Mouse (Mus musculus) embryonic fibroblast, embryonic 13.5 days (primary cell): ENCODE results near the gene Kcnk13. TPM values are rescaled to one million over a fixed set of nuclear protein-coding genes. Genes with fewer than 3 reads are reported as not detected.

Source experiments
- H3K27ac ChIP-seq: 2 replicates; pipeline ENCODE4 v1.5.1; 2012; ENCODE audit warnings: low read length, control low read depth, inconsistent platforms; ENCODE audit not compliant: insufficient read depth
- H3K4me1 ChIP-seq: 2 replicates; pipeline ENCODE4 v1.6.1; 2011; ENCODE audit warnings: low read length; ENCODE audit not compliant: control insufficient read depth, insufficient read depth
- H3K4me3 ChIP-seq: 2 replicates; pipeline ENCODE4 v1.5.1; 2011; ENCODE audit warnings: mild to moderate bottlenecking, control low read depth, low read length; ENCODE audit not compliant: insufficient read depth
- CTCF ChIP-seq: IDR thresholded peaks from 2 replicates; pipeline ENCODE4 v1.5.1; 2011; ENCODE audit warnings: mild to moderate bottlenecking, control low read depth, low read length, moderate library complexity, borderline replicate concordance; ENCODE audit not compliant: insufficient read depth
- POLR2A ChIP-seq: IDR thresholded peaks from 2 replicates; pipeline ENCODE4 v1.6.1; 2011; ENCODE audit warnings: low read depth, mild to moderate bottlenecking, control low read depth, low read length, moderate library complexity
- polyA plus RNA-seq: library from polyadenylated mRNA; stranded (reverse); fragments of >200 nt; gene quantifications from 2 replicates; pipeline ENCODE4 v1.2.4, GENCODE M21; 2011; ENCODE audit warnings: low read depth; ENCODE audit not compliant: missing spikeins, insufficient read length

Kcnk13 gene
- polyA plus RNA-seq, 1 experiment: not detected

DNA sequence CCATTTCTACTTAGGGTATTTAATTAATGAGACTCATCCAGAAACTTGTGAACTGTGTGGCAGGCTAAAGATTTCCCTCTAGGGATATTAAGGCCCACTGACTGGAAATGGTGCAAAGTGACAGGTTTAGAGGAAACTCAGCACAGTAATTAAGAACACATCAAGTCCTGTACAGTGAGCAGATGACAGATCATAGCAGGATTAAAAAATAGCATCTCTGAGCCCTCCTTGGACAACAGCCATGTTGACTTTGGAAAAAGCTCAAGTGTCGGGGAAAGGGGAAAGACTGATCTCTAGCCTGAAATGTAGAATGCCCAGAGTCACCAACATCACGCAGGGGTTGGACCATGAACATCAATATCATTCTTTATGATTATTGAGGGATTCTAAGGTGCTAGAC is 23.8 kb downstream of the Kcnk13 start:
- TF ChIP-seq CTCF (no peak), POLR2A (no peak)
- Histone ChIP-seq H3K27ac (no peak overlapping the region), H3K4me1 (no peaks in the 10 kb centered on the region), H3K4me3 (no peak overlapping the region)

DNA sequence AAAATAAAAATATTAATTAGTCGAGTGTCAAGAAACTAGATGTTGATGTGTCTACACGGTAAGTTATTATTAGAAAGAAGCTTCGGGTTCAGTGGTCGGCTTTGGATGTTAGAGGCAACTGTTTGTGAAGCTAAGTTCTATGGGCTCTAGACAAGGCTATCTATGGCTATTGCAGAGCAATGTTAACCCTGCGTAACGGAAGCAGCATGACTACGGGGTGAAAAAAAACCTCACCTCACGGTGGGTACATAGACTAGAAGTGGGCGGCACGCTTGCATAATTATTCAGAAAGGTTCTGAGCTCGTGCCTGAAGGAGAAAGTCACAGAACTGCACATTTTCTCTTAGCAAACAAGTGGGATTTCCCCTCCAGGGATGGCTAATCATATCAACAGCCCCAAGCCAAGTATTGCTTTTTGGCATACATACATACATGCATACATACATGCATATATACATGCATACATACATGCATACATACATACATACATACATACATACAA is 28.1 kb downstream of the Kcnk13 start:
- TF ChIP-seq POLR2A: no peak
- Histone ChIP-seq H3K4me3 (no peak overlapping the region), H3K27ac (no peak overlapping the region), H3K4me1 (no peaks in the 10 kb centered on the region)

GRCm38 (mm10) chr12:99993146-99993890 is 29.0 kb downstream of the Kcnk13 start:
- Histone ChIP-seq H3K27ac (no peak overlapping the region), H3K4me1 (no peaks in the 10 kb centered on the region), H3K4me3 (no peak overlapping the region)
- TF ChIP-seq POLR2A: no peak
- TF ChIP-seq CTCF: no peak

DNA sequence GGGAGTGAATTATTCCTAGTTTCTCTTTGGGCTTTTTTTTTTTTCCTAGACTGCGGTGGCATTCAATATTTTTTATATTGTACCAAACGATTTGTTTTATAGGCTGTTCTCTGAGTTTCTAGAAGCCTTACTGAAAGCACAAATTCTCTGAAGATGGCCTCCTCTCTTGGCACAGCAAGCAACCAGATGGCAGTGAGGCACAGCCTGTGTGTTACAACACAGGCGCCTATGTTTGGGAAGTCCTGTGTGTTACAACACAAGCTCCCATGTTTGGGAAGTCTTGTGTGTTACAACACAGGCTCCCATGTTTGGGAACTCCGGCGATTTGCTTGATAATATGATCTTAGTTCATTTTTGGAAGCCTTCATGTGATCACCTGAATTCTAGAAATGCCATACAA is 31.7 kb downstream of the Kcnk13 start:
- Histone ChIP-seq H3K4me3 (no peak overlapping the region), H3K4me1 (no peaks in the 10 kb centered on the region), H3K27ac (no peak overlapping the region)
- TF ChIP-seq CTCF (no peak), POLR2A (no peak)

GRCm38 (mm10) chr12:99999726-100000125 is 35.4 kb downstream of the Kcnk13 start:
- Histone ChIP-seq H3K4me3 (no peak overlapping the region), H3K4me1 (no peaks in the 10 kb centered on the region), H3K27ac (no peak overlapping the region)
- TF ChIP-seq CTCF: no peak
- TF ChIP-seq POLR2A: no peak

DNA sequence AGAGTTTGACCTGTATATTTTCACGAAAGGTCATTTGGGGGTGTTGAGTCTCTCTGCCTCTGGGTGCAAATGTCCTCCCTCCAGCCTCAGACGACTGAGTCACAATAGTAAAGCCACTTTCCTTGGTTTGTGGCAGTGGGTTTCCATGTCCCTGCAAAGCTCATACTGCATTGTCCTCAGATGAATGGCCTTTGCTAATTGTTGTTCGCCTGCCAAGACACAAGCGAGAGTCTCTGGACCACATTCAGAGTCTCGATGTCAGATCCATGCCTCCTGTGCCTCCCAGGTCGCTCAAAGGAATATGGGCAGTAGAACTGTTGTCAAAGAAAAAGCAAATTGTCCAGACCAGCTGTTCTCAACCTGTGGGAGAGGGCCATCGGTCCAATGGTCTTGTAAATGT is 36.1 kb downstream of the Kcnk13 start:
- Histone ChIP-seq H3K4me3 (no peak overlapping the region), H3K27ac (no peak overlapping the region), H3K4me1 (no peaks in the 10 kb centered on the region)
- no peak for TF ChIP-seq CTCF
- no peak for TF ChIP-seq POLR2A

- Histone ChIP-seq H3K27ac (no peak overlapping the region), H3K4me1 (no peaks in the 10 kb centered on the region), H3K4me3 (no peak overlapping the region)
- no peak for TF ChIP-seq POLR2A
- TF ChIP-seq CTCF: no peak
Measured at GRCm38 (mm10) chr12:100001246-100001645, 36.9 kb downstream of the Kcnk13 start.

GRCm38 (mm10) chr12:100001910-100002309 is 37.6 kb downstream of the Kcnk13 start:
- Histone ChIP-seq H3K4me1 (no peaks in the 10 kb centered on the region), H3K27ac (no peak overlapping the region), H3K4me3 (no peak overlapping the region)
- no peak for TF ChIP-seq CTCF
- TF ChIP-seq POLR2A: no peak

DNA sequence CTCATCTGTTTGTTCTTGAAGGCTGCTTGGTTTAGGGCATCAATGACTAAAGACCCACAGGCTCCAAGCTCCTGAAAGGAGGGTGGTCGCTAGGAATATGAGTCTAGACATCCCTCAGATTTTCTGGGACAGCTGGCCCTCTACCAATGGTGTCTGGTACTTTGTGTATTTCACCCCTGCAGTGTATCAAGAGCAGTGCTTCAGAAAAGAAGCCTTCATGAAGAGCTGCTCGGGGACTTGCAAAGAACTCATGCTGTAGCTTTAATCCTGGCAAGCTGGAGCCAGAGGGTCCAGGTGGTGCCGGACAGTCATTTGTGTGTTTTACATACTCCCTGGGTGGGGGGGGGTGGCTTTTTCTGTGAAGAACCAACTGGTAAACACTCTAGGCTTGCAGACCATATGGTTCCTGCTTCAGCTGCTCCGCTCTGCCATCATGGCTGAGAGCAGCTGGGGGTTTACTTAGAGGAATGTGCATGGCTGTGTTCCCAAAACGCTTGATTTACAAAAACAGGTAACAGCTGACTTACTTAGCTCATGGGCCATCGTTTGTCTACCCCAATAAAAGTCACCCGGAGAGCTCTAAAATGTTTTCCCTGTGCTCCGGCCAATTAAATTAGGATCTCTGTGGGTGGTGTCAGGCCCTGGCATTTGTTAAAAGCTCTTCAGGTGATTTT is 38.8 kb downstream of the Kcnk13 start:
- no peak for TF ChIP-seq POLR2A
- TF ChIP-seq CTCF: no peak
- H3K27ac ChIP-seq: no peak overlapping the region
- no peaks in the 10 kb centered on the region for H3K4me1 ChIP-seq
- H3K4me3 ChIP-seq: no peak overlapping the region

GRCm38 (mm10) chr12:100005285-100005684 is 41.0 kb downstream of the Kcnk13 start:
- TF ChIP-seq POLR2A (no peak), CTCF (no peak)
- H3K4me1 ChIP-seq: no peaks in the 10 kb centered on the region
- H3K4me3 ChIP-seq: no peak overlapping the region
- no peak overlapping the region for H3K27ac ChIP-seq
